Mouse (Mus musculus) hindbrain, embryonic 16.5 days (tissue): Measurements from ENCODE around the gene Chmp4b. TPM values are rescaled to one million over a fixed set of nuclear protein-coding genes. Genes with fewer than 3 reads are reported as not detected.

ENCODE experiments used
- ATAC-seq: fragments of 200-750 bp; cut with Nextera tagmentation; 2 replicates; pipeline ENCODE4 v1.8.0; 2017; ENCODE audit warnings: moderate TSS enrichment, moderate library complexity
- H3K27ac ChIP-seq: fragments of 300-500 bp; sonication (generic); 2 replicates; pipeline ENCODE4 v1.5.1; 2014; ENCODE audit warnings: low read depth, mild to moderate bottlenecking, control low read depth, low read length, moderate library complexity
- H3K27me3 ChIP-seq: fragments of 300-500 bp; sonication (generic); replicated peaks from 2 replicates; pipeline ENCODE4 v1.6.1; 2014; ENCODE audit warnings: low read length; ENCODE audit not compliant: control insufficient read depth, insufficient read depth
- H3K36me3 ChIP-seq: fragments of 300-500 bp; sonication (generic); 2 replicates; pipeline ENCODE4 v1.6.1; 2014; ENCODE audit warnings: mild to moderate bottlenecking, low read length, moderate library complexity, mixed read lengths; ENCODE audit not compliant: control insufficient read depth, insufficient read depth
- H3K4me1 ChIP-seq: fragments of 300-500 bp; sonication (generic); 2 replicates; pipeline ENCODE4 v1.6.1; 2014; ENCODE audit warnings: low read depth, low read length; ENCODE audit not compliant: control insufficient read depth, insufficient read depth
- H3K4me2 ChIP-seq: fragments of 300-500 bp; sonication (generic); 2 replicates; pipeline ENCODE4 v1.6.1; 2014; ENCODE audit warnings: mild to moderate bottlenecking, low read length, control low read depth, moderate library complexity
- H3K4me3 ChIP-seq: fragments of 300-500 bp; sonication (generic); 2 replicates; pipeline ENCODE4 v1.5.1; 2014; ENCODE audit warnings: mild to moderate bottlenecking, low read length, control low read depth, moderate library complexity
- H3K9ac ChIP-seq: fragments of 300-500 bp; sonication (generic); 2 replicates; pipeline ENCODE4 v1.6.1; 2014; ENCODE audit warnings: low read depth, mild to moderate bottlenecking, control low read depth, low read length, moderate library complexity
- H3K9me3 ChIP-seq: fragments of 300-500 bp; sonication (generic); 2 replicates; pipeline ENCODE4 v1.6.1; 2014; ENCODE audit warnings: mild to moderate bottlenecking, low read length, moderate library complexity; ENCODE audit not compliant: control insufficient read depth
- WGBS: fragments of 180-500 bp; shearing (Covaris S2); extraction: QIAGEN DNeasy Blood & Tissue Kit; methylation state at CpG from one replicate; pipeline ENCODE4 v1.1.7; 2014; 5-methylcytosine and 5-hydroxymethylcytosine counted together
- polyA plus RNA-seq: library from polyadenylated mRNA; unstranded; fragments of >200 nt; fragmentation: Nextera tagmentation; extraction: Ambion mirVana; gene quantifications from 2 replicates; pipeline ENCODE4 v1.2.1, GENCODE M21; 2015

Gene Chmp4b
- polyA plus RNA-seq, 1 experiment from 2014 or later, result 32.2 TPM

- H3K36me3 ChIP-seq, result peaks cover 44% of the 10 kb centered on the region
- no peaks in the 10 kb centered on the region for H3K4me1 ChIP-seq
- H3K9me3 ChIP-seq, result peaks cover 5% of the 10 kb centered on the region
- no peak overlapping the region for H3K27ac ChIP-seq
- no peak overlapping the region for H3K9ac ChIP-seq
- H3K4me2 ChIP-seq, result no peak overlapping the region
- no peaks in the 10 kb centered on the region for H3K27me3 ChIP-seq
- ATAC-seq, result no peak
- WGBS, result 96% methylated on average over 3 of the region's 3 CpGs
- H3K4me3 ChIP-seq, result no peak overlapping the region
Observed at GRCm38 (mm10) chr2:154638521-154638920, 13.0 kb upstream of the Chmp4b start.

DNA sequence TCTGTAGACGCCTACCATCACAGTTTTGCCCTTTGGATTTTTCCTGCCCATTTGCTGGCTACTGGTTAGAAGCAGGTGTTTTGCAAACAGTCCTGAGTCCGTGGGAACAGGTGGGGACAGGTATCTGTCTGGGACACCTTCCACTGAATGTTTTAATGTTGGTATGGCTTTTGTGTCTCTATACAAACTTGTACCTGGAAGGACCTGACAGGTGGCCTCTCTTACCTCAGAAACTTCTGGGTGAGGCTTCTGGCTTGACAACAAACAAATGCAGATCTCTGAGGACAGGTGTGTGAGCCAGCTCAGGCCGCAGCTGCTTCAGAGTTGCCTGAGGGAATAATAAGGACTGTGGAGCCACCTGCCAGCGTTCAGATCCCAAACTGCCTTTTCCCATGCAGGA, 12.4 kb upstream of the Chmp4b start:
- Histone ChIP-seq H3K27ac (no peak overlapping the region), H3K9me3 (peaks cover 5% of the 10 kb centered on the region), H3K36me3 (peaks cover 43% of the 10 kb centered on the region), H3K4me3 (no peak overlapping the region), H3K9ac (no peak overlapping the region), H3K4me1 (no peaks in the 10 kb centered on the region), H3K27me3 (no peaks in the 10 kb centered on the region), H3K4me2 (no peak overlapping the region)
- 95% methylated on average over 4 of the region's 4 CpGs for WGBS
- ATAC-seq, result no peak

- no peak for ATAC-seq
- Histone ChIP-seq H3K36me3 (peaks cover 41% of the 10 kb centered on the region), H3K27ac (no peak overlapping the region)
Observed at GRCm38 (mm10) chr2:154641176-154641575, 10.3 kb upstream of the Chmp4b start.

DNA sequence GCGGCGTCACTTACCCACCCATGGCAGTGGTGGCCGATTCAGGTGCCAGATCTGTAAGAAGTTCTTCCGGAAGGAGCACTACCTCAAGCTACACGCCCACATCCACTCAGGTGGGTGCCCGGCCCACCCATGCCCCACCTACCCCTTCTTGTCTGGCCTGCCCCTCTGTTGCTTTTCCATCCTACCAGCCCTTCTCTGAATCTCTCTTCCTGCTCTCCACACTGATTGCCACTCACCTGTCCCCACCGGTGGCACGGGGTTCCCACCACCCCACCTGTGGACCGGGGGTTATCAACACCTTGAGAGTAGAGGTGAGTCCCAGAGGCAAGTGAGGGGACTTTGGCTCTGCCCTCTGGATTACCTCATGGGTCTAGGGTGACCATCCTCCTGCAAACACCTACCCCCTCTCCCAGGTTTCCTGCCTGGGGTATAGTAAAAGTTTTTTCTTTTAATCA, 9.5 kb upstream of the Chmp4b start:
- Histone ChIP-seq H3K4me2 (no peak overlapping the region), H3K4me1 (no peaks in the 10 kb centered on the region), H3K4me3 (no peak overlapping the region), H3K9ac (no peak overlapping the region), H3K9me3 (peaks cover 5% of the 10 kb centered on the region), H3K36me3 (peaks cover 38% of the 10 kb centered on the region), H3K27ac (no peak overlapping the region), H3K27me3 (no peaks in the 10 kb centered on the region)
- WGBS, result 99% methylated on average over 9 of the region's 9 CpGs
- ATAC-seq, result no peak

More at GRCm38 (mm10) chr2:154641176-154641575, 10.3 kb upstream of the Chmp4b start:
- Histone ChIP-seq H3K9ac (no peak overlapping the region), H3K4me2 (no peak overlapping the region), H3K4me1 (no peaks in the 10 kb centered on the region), H3K4me3 (no peak overlapping the region), H3K27me3 (no peaks in the 10 kb centered on the region), H3K9me3 (peaks cover 5% of the 10 kb centered on the region)
- WGBS, result 87% methylated on average over 8 of the region's 8 CpGs

DNA sequence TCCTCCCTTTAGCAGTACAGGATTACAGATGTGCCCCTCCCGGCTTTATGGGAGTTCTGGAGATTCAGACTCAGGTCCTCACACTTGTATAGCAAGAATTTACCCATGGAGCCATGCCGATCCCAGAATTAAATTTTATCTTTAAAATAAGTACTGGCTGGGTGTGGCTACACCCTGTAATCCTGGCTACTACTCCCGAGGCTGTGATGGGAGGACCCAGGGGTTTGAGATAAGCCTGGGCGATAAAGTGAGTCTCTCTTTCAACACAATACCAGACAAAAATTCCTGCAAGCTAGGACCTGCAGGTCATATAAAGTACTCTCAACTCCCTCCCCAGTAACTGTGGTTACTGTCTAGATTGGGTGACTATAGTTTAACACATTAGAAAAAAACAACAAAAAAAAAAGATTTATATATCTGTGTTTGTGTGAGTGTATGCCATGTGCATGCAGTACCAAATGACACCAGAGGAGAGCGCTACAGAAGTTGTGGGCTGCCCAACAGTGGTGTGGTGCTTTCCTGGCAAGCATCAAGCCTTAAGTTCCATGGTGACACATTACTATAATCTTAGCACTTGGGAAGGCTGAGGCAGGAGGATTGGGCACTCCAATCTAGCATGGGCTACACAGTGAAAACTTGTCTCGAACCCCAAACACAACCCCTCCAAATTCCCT, 8.7 kb upstream of the Chmp4b start:
- Histone ChIP-seq H3K4me1 (no peaks in the 10 kb centered on the region), H3K27ac (no peak overlapping the region), H3K27me3 (no peaks in the 10 kb centered on the region), H3K4me2 (no peak overlapping the region), H3K36me3 (peaks cover 32% of the 10 kb centered on the region), H3K4me3 (no peak overlapping the region), H3K9me3 (peaks cover 5% of the 10 kb centered on the region), H3K9ac (no peak overlapping the region)
- 94% methylated on average over 6 of the region's 6 CpGs for WGBS
- ATAC-seq, result no peak

GRCm38 (mm10) chr2:154646634-154647033, 4.9 kb upstream of the Chmp4b start:
- Histone ChIP-seq H3K27me3 (no peaks in the 10 kb centered on the region), H3K4me2 (no peak overlapping the region), H3K27ac (no peak overlapping the region), H3K9me3 (0 out of 2 replicates have a peak, but pooled peaks cover 2% of the 10 kb centered on the region), H3K4me3 (no peak overlapping the region), H3K9ac (no peak overlapping the region), H3K36me3 (peaks cover 23% of the 10 kb centered on the region), H3K4me1 (no peaks in the 10 kb centered on the region)
- ATAC-seq, result no peak
- 82% methylated on average over 5 of the region's 5 CpGs for WGBS

- WGBS, result 30% methylated on average over 3 of the region's 3 CpGs
- Histone ChIP-seq H3K36me3 (peaks cover 10% of the 10 kb centered on the region; the same call in 1 of the 2 replicates), H3K4me3 (no peak overlapping the region), H3K4me1 (no peaks in the 10 kb centered on the region), H3K4me2 (no peak overlapping the region), H3K9me3 (0 out of 2 replicates have a peak, but pooled peaks cover 2% of the 10 kb centered on the region), H3K27me3 (no peaks in the 10 kb centered on the region), H3K9ac (no peak overlapping the region), H3K27ac (no peak overlapping the region)
- ATAC-seq, result no peak
Observed at GRCm38 (mm10) chr2:154648086-154648485, 3.4 kb upstream of the Chmp4b start.

GRCm38 (mm10) chr2:154650404-154650803, 1.1 kb upstream of the Chmp4b start:
- no peak overlapping the region for H3K9ac ChIP-seq
- ATAC-seq, result no peak
- H3K4me1 ChIP-seq, result no peaks in the 10 kb centered on the region
- no peak overlapping the region for H3K4me3 ChIP-seq
- 0 out of 2 replicates have a peak, but pooled peaks cover 3% of the 10 kb centered on the region for H3K36me3 ChIP-seq
- H3K4me2 ChIP-seq, result no peak overlapping the region
- H3K27ac ChIP-seq, result no peak overlapping the region
- H3K9me3 ChIP-seq, result 0 out of 2 replicates have a peak, but pooled peaks cover 2% of the 10 kb centered on the region
- H3K27me3 ChIP-seq, result no peaks in the 10 kb centered on the region
- WGBS, result 68% methylated on average over 3 of the region's 3 CpGs

- no peaks in the 10 kb centered on the region for H3K36me3 ChIP-seq
- no peak overlapping the region for H3K4me3 ChIP-seq
- 96% methylated on average over 12 of the region's 12 CpGs for WGBS
- no peak overlapping the region for H3K27ac ChIP-seq
- ATAC-seq, result no peak
- no peaks in the 10 kb centered on the region for H3K27me3 ChIP-seq
- H3K4me2 ChIP-seq, result no peak overlapping the region
- 0 out of 2 replicates have a peak, but pooled peaks cover 2% of the 10 kb centered on the region for H3K9me3 ChIP-seq
- no peak overlapping the region for H3K9ac ChIP-seq
- H3K4me1 ChIP-seq, result peaks cover 21% of the 10 kb centered on the region
Observed at GRCm38 (mm10) chr2:154654976-154655375, 3.5 kb downstream of the Chmp4b start.
